Mouse (Mus musculus) CH12.LX (cell line): ENCODE results near the gene Grin3b. TPM values are rescaled to one million over a fixed set of nuclear protein-coding genes. Genes with fewer than 3 reads are reported as not detected.

ENCODE experiments used
- DNase-seq: peaks from one replicate; pipeline ENCODE4 v3.0.0-alpha.2; 2013; ENCODE audit errors: extremely low read depth
- H3K27ac ChIP-seq: 2 replicates; pipeline ENCODE4 v1.5.1; 2012; ENCODE audit warnings: low read depth, mild to moderate bottlenecking, control low read depth, moderate library complexity; ENCODE audit not compliant: insufficient read depth
- H3K27me3 ChIP-seq: replicated peaks from 2 replicates; pipeline ENCODE3; 2012; ENCODE audit warnings: inconsistent platforms
- H3K36me3 ChIP-seq, 2 experiments: replicated peaks in 1 of 2; 2 replicates each; pipeline versions ENCODE3 to v1.6.1; 2012; ENCODE audit warnings: inconsistent platforms in 1 of 2, low read length in 1 of 2, mild to moderate bottlenecking in 1 of 2, mixed read lengths in 1 of 2, moderate library complexity in 1 of 2; ENCODE audit not compliant: control insufficient read depth in 1 of 2, insufficient read depth in 1 of 2
- H3K4me1 ChIP-seq, 2 experiments: 2 replicates each; pipeline ENCODE4 v1.6.1; 2012; ENCODE audit warnings: inconsistent platforms in 1 of 2, moderate library complexity in 1 of 2; ENCODE audit not compliant: insufficient read depth in 2 of 2, control insufficient read depth in 1 of 2
- H3K4me2 ChIP-seq: 2 replicates; pipeline ENCODE4 v1.6.1; 2012; ENCODE audit warnings: low read depth, mild to moderate bottlenecking, control low read depth; ENCODE audit not compliant: poor library complexity, insufficient read depth, severe bottlenecking
- H3K4me3 ChIP-seq, 3 experiments: fragments of 150-350 bp in 1 of 3; sonication (generic) in 1 of 3; replicated peaks in 1 of 3; 2 replicates each; pipeline versions ENCODE3 to v1.5.1; 2011 to 2012; ENCODE audit warnings: low read depth in 2 of 3, low read length in 2 of 3, mild to moderate bottlenecking in 2 of 3, moderate library complexity in 2 of 3, control low read depth in 1 of 3, improper control_type of control experiment in 1 of 3, inconsistent platforms in 1 of 3, mixed read lengths in 1 of 3; ENCODE audit not compliant: poor library complexity in 1 of 3
- H3K79me2 ChIP-seq: replicated peaks from 2 replicates; pipeline ENCODE4 v1.6.1; 2012; ENCODE audit warnings: mild to moderate bottlenecking, moderate library complexity; ENCODE audit not compliant: control insufficient read depth, poor library complexity, insufficient read depth, severe bottlenecking; ENCODE audit errors: extremely low read depth
- H3K9ac ChIP-seq: 2 replicates; pipeline ENCODE4 v1.6.1; 2012; ENCODE audit warnings: low read depth, mild to moderate bottlenecking, control low read depth, moderate library complexity; ENCODE audit not compliant: insufficient read depth
- H3K9me3 ChIP-seq: replicated peaks from 2 replicates; pipeline ENCODE3; 2012; ENCODE audit warnings: low read length, inconsistent platforms, mixed read lengths
- BHLHE40 ChIP-seq: IDR thresholded peaks from 2 replicates; pipeline ENCODE4 v1.6.1; 2011; ENCODE audit warnings: mild to moderate bottlenecking, low read depth, low read length, improper control_type of control experiment
- CHD1 ChIP-seq: IDR thresholded peaks from 2 replicates; pipeline ENCODE4 v1.6.1; 2012; ENCODE audit warnings: low read depth, low read length, improper control_type of control experiment, inconsistent platforms
- CHD2 ChIP-seq: IDR thresholded peaks from 2 replicates; pipeline ENCODE4 v1.6.1; 2011; ENCODE audit warnings: low read length, improper control_type of control experiment
- CTCF ChIP-seq, 2 experiments: IDR thresholded peaks in 1 of 2; conservative IDR thresholded peaks in 1 of 2; 2 replicates each; pipeline ENCODE4 v1.5.1; 2011 to 2012; ENCODE audit warnings: low read depth in 2 of 2, low read length in 2 of 2, improper control_type of control experiment in 1 of 2, inconsistent platforms in 1 of 2, mild to moderate bottlenecking in 1 of 2, moderate library complexity in 1 of 2
- E2F4 ChIP-seq: IDR thresholded peaks from 2 replicates; pipeline ENCODE4 v1.6.1; 2011; ENCODE audit warnings: low read depth, low read length, improper control_type of control experiment; ENCODE audit not compliant: insufficient replicate concordance
- EP300 ChIP-seq: IDR thresholded peaks from 2 replicates; pipeline ENCODE4 v1.6.1; 2011; ENCODE audit warnings: low read length, improper control_type of control experiment
- ETS1 ChIP-seq: conservative IDR thresholded peaks from 2 replicates; pipeline ENCODE4 v1.6.1; 2012; ENCODE audit warnings: low read depth, mild to moderate bottlenecking, inconsistent platforms, low read length, improper control_type of control experiment, moderate library complexity
- HCFC1 ChIP-seq: IDR thresholded peaks from 2 replicates; pipeline ENCODE4 v1.6.1; 2012; ENCODE audit warnings: low read depth, mild to moderate bottlenecking, inconsistent platforms, low read length, improper control_type of control experiment
- JUN ChIP-seq: IDR thresholded peaks from 2 replicates; pipeline ENCODE4 v1.6.1; 2011; ENCODE audit warnings: low read depth, mild to moderate bottlenecking, low read length, improper control_type of control experiment, moderate library complexity; ENCODE audit not compliant: insufficient read depth
- KAT2A ChIP-seq: IDR thresholded peaks from 2 replicates; pipeline ENCODE4 v1.6.1; 2012; ENCODE audit warnings: low read length, improper control_type of control experiment, inconsistent platforms; ENCODE audit not compliant: insufficient replicate concordance
- MAFK ChIP-seq: IDR thresholded peaks from 2 replicates; pipeline ENCODE4 v1.6.1; 2011; ENCODE audit warnings: low read length, improper control_type of control experiment; ENCODE audit not compliant: insufficient replicate concordance
- MAX ChIP-seq: IDR thresholded peaks from 2 replicates; pipeline ENCODE4 v1.6.1; 2011; ENCODE audit warnings: low read length, improper control_type of control experiment
- MAZ ChIP-seq: IDR thresholded peaks from 2 replicates; pipeline ENCODE4 v1.6.1; 2012; ENCODE audit warnings: low read depth, mild to moderate bottlenecking, inconsistent platforms, low read length, improper control_type of control experiment, moderate library complexity
- MEF2A ChIP-seq: IDR thresholded peaks from 2 replicates; pipeline ENCODE4 v1.6.1; 2014; ENCODE audit warnings: low read depth, mild to moderate bottlenecking, inconsistent platforms, low read length, improper control_type of control experiment, borderline replicate concordance
- MXI1 ChIP-seq: IDR thresholded peaks from 2 replicates; pipeline ENCODE4 v1.6.1; 2011; ENCODE audit warnings: mild to moderate bottlenecking, low read depth, low read length, improper control_type of control experiment
- MYC ChIP-seq: IDR thresholded peaks from 2 replicates; pipeline ENCODE4 v1.6.1; 2011; ENCODE audit warnings: low read depth, mild to moderate bottlenecking, improper control_type of control experiment, low read length
- POLR2A ChIP-seq: IDR thresholded peaks from 2 replicates; pipeline ENCODE4 v1.6.1; 2011; ENCODE audit warnings: low read depth, mild to moderate bottlenecking, improper control_type of control experiment, low read length
- POLR2AphosphoS2 ChIP-seq: IDR thresholded peaks from 2 replicates; pipeline ENCODE4 v1.6.1; 2011; ENCODE audit warnings: low read depth, low read length, improper control_type of control experiment
- SIN3A ChIP-seq: IDR thresholded peaks from 2 replicates; pipeline ENCODE4 v1.6.1; 2012; ENCODE audit warnings: low read length, improper control_type of control experiment, inconsistent platforms
- TBP ChIP-seq: conservative IDR thresholded peaks from 2 replicates; pipeline ENCODE4 v1.6.1; 2011; ENCODE audit warnings: low read depth, low read length, improper control_type of control experiment
- TCF12 ChIP-seq: IDR thresholded peaks from 2 replicates; pipeline ENCODE4 v1.6.1; 2014; ENCODE audit warnings: low read depth, mild to moderate bottlenecking, inconsistent platforms, low read length, improper control_type of control experiment
- UBTF ChIP-seq: IDR thresholded peaks from 2 replicates; pipeline ENCODE4 v1.6.1; 2012; ENCODE audit warnings: low read depth, mild to moderate bottlenecking, inconsistent platforms, low read length, improper control_type of control experiment, moderate library complexity
- USF1 ChIP-seq: IDR thresholded peaks from 2 replicates; pipeline ENCODE4 v1.6.1; 2014; ENCODE audit warnings: low read depth, mild to moderate bottlenecking, inconsistent platforms, low read length, improper control_type of control experiment
- USF2 ChIP-seq: conservative IDR thresholded peaks from 2 replicates; pipeline ENCODE4 v1.6.1; 2011; ENCODE audit warnings: low read depth, low read length, improper control_type of control experiment
- ZC3H11A ChIP-seq: IDR thresholded peaks from 2 replicates; pipeline ENCODE4 v1.6.1; 2012; ENCODE audit warnings: low read depth, mild to moderate bottlenecking, inconsistent platforms, low read length, improper control_type of control experiment
- ZKSCAN1 ChIP-seq: IDR thresholded peaks from 2 replicates; pipeline ENCODE4 v1.6.1; 2012; ENCODE audit warnings: low read depth, inconsistent platforms, low read length, improper control_type of control experiment, borderline replicate concordance
- ZNF384 ChIP-seq: IDR thresholded peaks from 2 replicates; pipeline ENCODE4 v1.6.1; 2012; ENCODE audit warnings: low read depth, low read length, improper control_type of control experiment, inconsistent platforms
- dilution Hi-C: fragments of 300-500 bp; cut with MboI; formaldehyde crosslinking; loops from 2 replicates; pipeline ENCODE4 v1.14.3; 2020; ENCODE audit warnings: low sequenced_read_pairs; ENCODE audit not compliant: extremely low pct_unique_long_range_greater_than_20kb, extremely low pct_ligation_motif_present
- in situ Hi-C: fragments of 300-500 bp; cut with MboI; formaldehyde crosslinking; loops from 3 replicates; pipeline ENCODE4 v1.14.3; 2019; ENCODE audit warnings: low sequenced_read_pairs, low pct_ligation_motif_present, low pct_unique_long_range_greater_than_20kb, mixed read lengths
- polyA plus RNA-seq: library from polyadenylated mRNA; unstranded; fragments of >175 nt; gene quantifications from 2 replicates; pipeline ENCODE4 v1.2.1, GENCODE M21; 2012; ENCODE audit warnings: low read depth; ENCODE audit not compliant: insufficient read length
- total RNA-seq, 2 experiments: library from RNA; depleted of rRNA; stranded (reverse); fragments of 300-350 nt in 1 of 2; fragments of >200 nt in 1 of 2; gene quantifications; 2 replicates each; pipeline ENCODE4 v1.2.3; 2012 to 2014

Gene Grin3b
- total and polyA plus RNA-seq, 3 experiments = 0.27 to 0.59 (median 0.56) TPM

DNA sequence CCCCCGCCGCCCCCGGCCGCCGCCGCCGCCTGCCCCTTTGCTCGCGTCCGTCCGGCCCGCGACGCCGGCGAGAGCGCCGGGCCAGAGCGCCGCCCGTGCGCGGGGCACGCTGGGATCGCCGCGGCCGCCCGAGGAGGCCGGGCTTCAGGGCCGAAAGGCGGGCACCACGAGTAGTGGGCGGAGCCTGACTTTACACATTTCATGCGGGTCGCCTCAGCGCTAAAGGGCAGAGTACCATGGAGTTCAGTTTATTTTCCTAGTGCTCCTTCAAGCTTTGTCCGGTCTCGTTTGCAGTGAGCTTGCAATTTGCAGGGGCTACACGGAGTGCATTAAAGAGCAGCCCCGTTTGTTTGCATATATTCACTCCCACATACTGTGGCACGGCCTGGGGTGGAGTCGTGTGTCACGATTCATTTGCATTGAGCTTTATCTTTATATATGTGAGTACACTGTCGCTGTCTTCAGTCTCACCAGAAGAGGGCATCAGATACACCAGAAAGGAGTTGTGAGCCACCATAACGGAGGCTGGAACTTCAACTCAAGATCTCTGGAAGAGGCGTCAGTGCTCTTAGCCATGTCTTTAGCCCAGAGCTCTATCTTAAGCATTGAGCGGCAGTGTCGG, 13.8 kb downstream of the Grin3b start, which contains the start of gene Tmem259 (continued):
- TF ChIP-seq CHD1 (no peak), MYC (peak; percentile 86), EP300 (no peak), JUN (no peak), SIN3A (no peak; the same call in 1 of the 2 replicates), BHLHE40 (peak; percentile 78), UBTF (no peak), USF2 (no peak), MEF2A (peak; percentile 42; the same call in 1 of the 2 replicates), KAT2A (no peak)

DNA sequence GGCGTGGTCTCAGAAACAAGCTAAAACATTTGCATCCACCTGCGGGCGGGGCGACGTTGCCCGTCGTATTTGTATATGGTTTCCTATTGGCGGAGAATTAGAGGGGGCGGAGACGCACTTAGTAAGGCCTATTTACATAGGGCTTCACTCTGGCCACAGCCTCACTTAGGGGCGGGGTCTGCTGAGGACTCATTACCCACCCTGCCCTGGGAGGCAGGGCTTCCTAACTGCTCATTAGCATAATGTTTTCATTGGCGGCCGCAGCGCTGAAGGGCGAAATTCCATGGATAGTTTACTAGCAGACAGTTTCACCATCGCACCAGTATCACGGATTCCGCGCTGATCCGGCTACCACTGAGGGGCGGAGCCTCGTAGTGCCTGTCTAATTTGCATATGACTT, 14.4 kb downstream of the Grin3b start:
- Histone ChIP-seq H3K9me3 (no peaks in the 10 kb centered on the region), H3K36me3 (peaks cover 11 to 27% of the 10 kb centered on the region in 2 experiments), H3K4me2 (no peak overlapping the region), H3K79me2 (peaks cover 35% of the 10 kb centered on the region), H3K27ac (peak overlapping the region; percentile 85), H3K4me1 (peaks cover 28 to 71% of the 10 kb centered on the region in 2 experiments), H3K9ac (peak overlapping the region; percentile 55), H3K4me3 (peak overlapping the region; percentile 69 to 97 (median 89)), H3K27me3 (peaks cover 3% of the 10 kb centered on the region)
- DNase-seq = peak; percentile 99
- in situ Hi-C loops (loop anchor here (5.0 kb wide), 2 partner anchors 127 to 157 kb away; partner anchors contain the start of gene Cbarp), dilution Hi-C loops (no loop called here)
- TF ChIP-seq E2F4 = no peak
- peak; percentile 35; the same call in 1 of the 2 replicates for TF ChIP-seq POLR2A

DNA sequence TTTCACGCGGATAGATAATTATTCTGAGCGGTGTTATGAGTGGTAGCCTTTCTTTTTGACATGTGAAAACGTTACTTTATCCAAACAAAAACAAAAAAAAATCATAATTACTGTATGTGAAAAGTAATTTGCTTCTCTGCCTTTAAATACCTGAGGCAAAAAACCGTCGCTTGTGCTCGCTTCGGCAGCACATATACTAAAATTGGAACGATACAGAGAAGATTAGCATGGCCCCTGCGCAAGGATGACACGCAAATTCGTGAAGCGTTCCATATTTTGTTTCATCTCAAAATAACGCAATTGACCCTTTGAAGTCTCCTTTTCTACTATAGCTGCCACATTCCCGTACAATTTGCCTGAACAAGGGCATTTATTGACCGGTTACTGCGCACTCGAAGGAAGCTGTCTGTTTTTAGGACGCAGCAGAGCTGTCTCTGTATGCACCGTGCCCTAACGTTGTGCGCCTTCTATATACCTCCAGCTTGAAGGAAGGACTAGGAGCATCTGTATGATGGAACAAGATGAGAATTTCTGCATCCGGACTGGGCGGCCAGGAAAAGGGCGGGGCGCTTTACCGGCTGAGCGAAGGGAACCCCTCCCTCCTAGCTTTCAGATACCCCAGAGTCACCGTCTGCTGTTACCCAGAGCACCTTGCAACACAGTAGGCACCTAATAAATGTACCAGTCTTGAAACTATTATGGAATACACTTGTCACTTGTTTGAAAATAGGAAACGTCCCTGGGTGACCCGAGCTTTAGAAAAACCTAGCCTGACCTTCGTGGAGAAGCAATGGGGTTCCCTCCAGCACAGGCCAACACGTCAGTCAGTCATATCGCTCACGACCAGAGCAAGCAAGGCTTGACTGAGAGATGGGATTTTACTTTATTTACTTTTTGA, 15.1 kb downstream of the Grin3b start:
- H3K4me2 ChIP-seq = peak overlapping the region; percentile 81
- H3K27ac ChIP-seq = peak overlapping the region; percentile 94
- peak overlapping the region; percentile 50 to 89 (median 68) for H3K4me3 ChIP-seq
- peaks cover 33% of the 10 kb centered on the region for H3K79me2 ChIP-seq
- DNase-seq = peak; percentile 74
- H3K4me1 ChIP-seq = peaks cover 27 to 66% of the 10 kb centered on the region in 2 experiments
- H3K36me3 ChIP-seq = peaks cover 10 to 22% of the 10 kb centered on the region in 2 experiments
- H3K27me3 ChIP-seq = peaks cover 3% of the 10 kb centered on the region
- H3K9ac ChIP-seq = peak overlapping the region; percentile 68
- no peaks in the 10 kb centered on the region for H3K9me3 ChIP-seq
- dilution Hi-C loops = no loop called here
- in situ Hi-C loops = loop anchor here (5.0 kb wide), 2 partner anchors 127 to 157 kb away; partner anchors contain the start of gene Cbarp
- no peak for TF ChIP-seq CHD1
- TF ChIP-seq EP300 = no peak; the same call in 1 of the 2 replicates
- no peak for TF ChIP-seq MYC
- TF ChIP-seq POLR2AphosphoS2 = no peak
- no peak for TF ChIP-seq MAX
- TF ChIP-seq CHD2 = no peak
- no peak for TF ChIP-seq UBTF
- no peak; the same call in 1 of the 2 replicates for TF ChIP-seq MXI1
- no peak; the same call in 1 of the 2 replicates for TF ChIP-seq HCFC1
- TF ChIP-seq MAZ = peak; percentile 59
- no peak for TF ChIP-seq ZKSCAN1
- no peak for TF ChIP-seq CTCF (conservative IDR thresholded peaks at IDR 0.05 in 1 of 2, IDR thresholded peaks at IDR 0.05 in 1 of 2; ENCODE audit: low read depth in 2 of 2, low read length in 2 of 2)
- no peak for TF ChIP-seq ZC3H11A
- TF ChIP-seq ETS1 = no peak; the same call in 1 of the 2 replicates
- peak; percentile 93 for TF ChIP-seq MAFK
- TF ChIP-seq KAT2A = no peak
- peak; percentile 89 for TF ChIP-seq ZNF384
- no peak; the same call in 1 of the 2 replicates for TF ChIP-seq TCF12
- peak; percentile 99 for TF ChIP-seq TBP
- TF ChIP-seq E2F4 = 0 out of 2 replicates have a peak, but pooled peaks have one; percentile 67
- TF ChIP-seq USF1 = no peak
